Mouse (Mus musculus) heart, adult 2 months (tissue): ENCODE data around the gene Atp5g2. TPM values are rescaled to one million over a fixed set of nuclear protein-coding genes. Genes with fewer than 3 reads are reported as not detected.
"Not testable (repeated sequence)": the region's sequence is repeated elsewhere in the genome, so short reads cannot be mapped to it uniquely, and the experiment has no call there.

Experiments used
- DNase-seq, 2 experiments: peaks; one replicate each; pipeline ENCODE4 v3.0.0; 2021
- H3K27ac ChIP-seq: fragments of 200-600 bp; 2 replicates; pipeline ENCODE4 v1.8.1; 2022
- H3K27me3 ChIP-seq: fragments of 200-500 bp; 2 replicates; pipeline ENCODE4 v1.6.1; 2012; ENCODE audit warnings: mild to moderate bottlenecking, low read length, inconsistent platforms, mixed read lengths; ENCODE audit not compliant: control insufficient read depth, insufficient read depth
- H3K36me3 ChIP-seq: fragments of 200-500 bp; 2 replicates; pipeline ENCODE4 v1.6.1; 2012; ENCODE audit warnings: low read length, inconsistent platforms; ENCODE audit not compliant: control insufficient read depth, insufficient read depth
- H3K4me1 ChIP-seq: fragments of 200-500 bp; 2 replicates; pipeline ENCODE4 v1.6.1; 2011; ENCODE audit warnings: low read length; ENCODE audit not compliant: control insufficient read depth, insufficient read depth
- H3K4me3 ChIP-seq: fragments of 200-600 bp; 2 replicates; pipeline ENCODE4 v1.8.1; 2022
- H3K79me2 ChIP-seq: fragments of 200-500 bp; replicated peaks from 2 replicates; pipeline ENCODE4 v1.6.1; 2012; ENCODE audit warnings: mild to moderate bottlenecking, inconsistent platforms, low read length, moderate library complexity, mixed read lengths; ENCODE audit not compliant: control insufficient read depth, insufficient read depth
- H3K9ac ChIP-seq: fragments of 200-500 bp; 2 replicates; pipeline ENCODE4 v1.6.1; 2012; ENCODE audit warnings: low read depth, mild to moderate bottlenecking, control low read depth, inconsistent platforms, low read length, mixed read lengths
- CTCF ChIP-seq: fragments of 200-600 bp; IDR thresholded peaks from 2 replicates; pipeline ENCODE4 v1.8.1; 2022; ENCODE audit warnings: antibody characterized with exemption, mild to moderate bottlenecking, moderate library complexity
- EP300 ChIP-seq: fragments of 200-500 bp; IDR thresholded peaks from 2 replicates; pipeline ENCODE4 v1.6.1; 2011; ENCODE audit warnings: low read depth, low read length, control low read depth; ENCODE audit not compliant: insufficient read depth
- POLR2A ChIP-seq: fragments of 200-500 bp; IDR thresholded peaks from 2 replicates; pipeline ENCODE4 v1.6.1; 2011; ENCODE audit warnings: mild to moderate bottlenecking, low read depth, low read length, control low read depth; ENCODE audit not compliant: insufficient read depth
- WGBS: fragments of 180-500 bp; shearing (Covaris S2); methylation state at CpG from one replicate; pipeline ENCODE4 v1.1.7; 2018; 5-methylcytosine and 5-hydroxymethylcytosine counted together
- intact Hi-C: fragments of 180-260 bp; cut with DNase I; formaldehyde crosslinking; loops from one replicate; pipeline ENCODE4 v1.15.1; 2025
- polyA plus RNA-seq: library from polyadenylated mRNA; depleted of rRNA; stranded (reverse); fragments of >200 nt; gene quantifications from 2 replicates; pipeline ENCODE4 v1.2.3, GENCODE M21; 2012
- total RNA-seq, 2 experiments: library from RNA; stranded (reverse); gene quantifications; 2 replicates each; pipeline ENCODE4 v1.2.3; 2021

The Atp5g2 gene
- total and polyA plus RNA-seq, 3 experiments = 30.6 to 578 (median 33.5) TPM

- H3K9ac ChIP-seq = peak overlapping the region; percentile 91
- H3K4me1 ChIP-seq = peaks cover 3% of the 10 kb centered on the region
- H3K79me2 ChIP-seq = peaks cover 5% of the 10 kb centered on the region
- peak overlapping the region; percentile 97 for H3K27ac ChIP-seq
- no peaks in the 10 kb centered on the region; the same call in 1 of the 2 replicates for H3K36me3 ChIP-seq
- DNase-seq = peak; percentile 91
- WGBS = under 1% methylated on average over 34 of the region's 34 CpGs
- H3K4me3 ChIP-seq = peak overlapping the region; percentile 52
- H3K27me3 ChIP-seq = no peaks in the 10 kb centered on the region
- TF ChIP-seq EP300 = no peak
- no peak for TF ChIP-seq CTCF
- TF ChIP-seq POLR2A = peak; percentile 95
- intact Hi-C loops = loop anchor here (2.0 to 10.0 kb wide), 3 partner anchors 47 to 597 kb away; partner anchors contain the start of genes Atf7, Eif4b and Gm28047
Measured at GRCm38 (mm10) chr15:102671721-102672214, 384 bp downstream of the Atp5g2 start.

GRCm38 (mm10) chr15:102670767-102671575, 1.2 kb downstream of the Atp5g2 start:
- WGBS = under 1% methylated on average over 53 of the region's 53 CpGs
- H3K4me3 ChIP-seq = peak overlapping the region; percentile 98
- peaks cover 5% of the 10 kb centered on the region for H3K79me2 ChIP-seq
- H3K27ac ChIP-seq = peak overlapping the region; percentile 99
- H3K9ac ChIP-seq = peak overlapping the region; percentile 99
- no peaks in the 10 kb centered on the region for H3K27me3 ChIP-seq
- H3K36me3 ChIP-seq = no peaks in the 10 kb centered on the region; the same call in 1 of the 2 replicates
- intact Hi-C loops = loop anchor here (2.0 to 10.0 kb wide), 3 partner anchors 46 to 596 kb away; partner anchors contain the start of genes Atf7, Eif4b and Gm28047
- H3K4me1 ChIP-seq = peaks cover 3% of the 10 kb centered on the region
- peak; percentile 96 to 97 for DNase-seq
- TF ChIP-seq POLR2A = peak; percentile 85
- peak; percentile 92 for TF ChIP-seq CTCF
- peak; percentile 97 for TF ChIP-seq EP300

GRCm38 (mm10) chr15:102670281-102670680, 1.9 kb downstream of the Atp5g2 start:
- peaks cover 2% of the 10 kb centered on the region for H3K36me3 ChIP-seq
- peak overlapping the region; percentile 99 for H3K27ac ChIP-seq
- TF ChIP-seq EP300 (no peak), POLR2A (no peak), CTCF (no peak)
- peaks cover 5% of the 10 kb centered on the region for H3K4me1 ChIP-seq
- H3K27me3 ChIP-seq = no peaks in the 10 kb centered on the region
- intact Hi-C loops = loop anchor here (2.0 to 10.0 kb wide), 3 partner anchors 45 to 595 kb away; partner anchors contain the start of genes Atf7, Eif4b and Gm28047
- peaks cover 5% of the 10 kb centered on the region for H3K79me2 ChIP-seq
- 4% methylated on average over 6 of the region's 6 CpGs for WGBS
- H3K9ac ChIP-seq = peak overlapping the region; percentile 99
- H3K4me3 ChIP-seq = peak overlapping the region; percentile 98
- no peak for DNase-seq

GRCm38 (mm10) chr15:102669571-102669970, 2.6 kb downstream of the Atp5g2 start:
- Histone ChIP-seq H3K4me1 (peaks cover 5% of the 10 kb centered on the region), H3K9ac (no peak overlapping the region), H3K4me3 (no peak overlapping the region), H3K27ac (no peak overlapping the region; the same call in 1 of the 2 replicates), H3K27me3 (no peaks in the 10 kb centered on the region), H3K79me2 (peaks cover 5% of the 10 kb centered on the region), H3K36me3 (peaks cover 4% of the 10 kb centered on the region)
- 80% methylated on average over 8 of the region's 8 CpGs for WGBS
- no peak for TF ChIP-seq EP300
- no peak for TF ChIP-seq POLR2A
- TF ChIP-seq CTCF = no peak
- DNase-seq = no peak
- intact Hi-C loops = loop anchor here (5.0 kb wide), 1 partner anchor 122 kb away; no protein-coding TSS in a partner anchor

GRCm38 (mm10) chr15:102665494-102665893, 6.7 kb downstream of the Atp5g2 start:
- Histone ChIP-seq H3K27ac (no peak overlapping the region), H3K9ac (no peak overlapping the region), H3K79me2 (peaks cover 2% of the 10 kb centered on the region), H3K27me3 (no peaks in the 10 kb centered on the region), H3K36me3 (peaks cover 21% of the 10 kb centered on the region), H3K4me3 (no peak overlapping the region), H3K4me1 (peaks cover 4% of the 10 kb centered on the region)
- WGBS = 27% methylated on average over 4 of the region's 4 CpGs
- DNase-seq = peak; percentile 36 to 53
- intact Hi-C loops = loop anchor here (5.0 kb wide), 1 partner anchor 118 kb away; no protein-coding TSS in a partner anchor
- TF ChIP-seq POLR2A (no peak), EP300 (0 out of 2 replicates have a peak, but pooled peaks have one; percentile 18), CTCF (peak; percentile 79)

GRCm38 (mm10) chr15:102663825-102664224, 8.3 kb downstream of the Atp5g2 start:
- Histone ChIP-seq H3K36me3 (peaks cover 21% of the 10 kb centered on the region), H3K4me3 (no peak overlapping the region), H3K9ac (no peak overlapping the region), H3K27ac (no peak overlapping the region), H3K79me2 (no peaks in the 10 kb centered on the region; the same call in 1 of the 2 replicates), H3K4me1 (peaks cover 2% of the 10 kb centered on the region; the same call in 1 of the 2 replicates), H3K27me3 (no peaks in the 10 kb centered on the region)
- DNase-seq = no peak
- 77% methylated on average over 8 of the region's 8 CpGs for WGBS
- TF ChIP-seq EP300 = no peak
- no peak for TF ChIP-seq POLR2A
- TF ChIP-seq CTCF = no peak
- intact Hi-C loops = no loop called here

- peaks cover 21% of the 10 kb centered on the region for H3K36me3 ChIP-seq
- intact Hi-C loops, H3K4me3 ChIP-seq, H3K79me2 ChIP-seq, DNase-seq, H3K27ac ChIP-seq, H3K27me3 ChIP-seq, H3K4me1 ChIP-seq, H3K9ac ChIP-seq: not testable (repeated sequence)
- WGBS = 54% methylated on average over 2 of the region's 2 CpGs
Measured at GRCm38 (mm10) chr15:102662601-102663000, 9.6 kb downstream of the Atp5g2 start.
